9 mouse cellular contexts compared by ENCODE assay signal in genomic region chr12:16753110-16753509, GRCm38 (mm10). TPM values are rescaled to one million over a fixed set of nuclear protein-coding genes. Genes with fewer than 3 reads are reported as not detected.
A peak's percentile ranks its signal among the peaks of the same experiment; 100 is the strongest.
DNase-seq lines count a peak whose midpoint lies in the region; ATAC-seq lines count a peak whose summit lies in the region.
"Had no signal": no experiment of that assay in that cellular context is flagged by ENCODE, and none has a peak within 500 bp of the region (broad histone marks: within the 10 kb centered on the region; RNA-seq: fewer than 3 reads in every experiment).

No protein-coding gene starts in this region.

- 40% methylated on average over 8 of the region's 8 CpGs for WGBS in hindbrain, embryonic 10.5 days
- 40% methylated on average over 8 of the region's 8 CpGs for WGBS in hindbrain, embryonic 13.5 days
- WGBS in neural tube, embryonic 12.5 days, result 16% methylated on average over 8 of the region's 8 CpGs
- 13% methylated on average over 8 of the region's 8 CpGs for WGBS in neural tube, embryonic 15.5 days
- WGBS in liver, embryonic 12.5 days (ENCODE audit: insufficient replicate concordance), result 19% methylated on average over 8 of the region's 8 CpGs
- 25% methylated on average over 8 of the region's 8 CpGs for WGBS in stomach, embryonic 16.5 days

- ATAC-seq in hindbrain, embryonic 13.5 days (ENCODE audit: low FRiP score), result no peak
- ATAC-seq in neural tube, embryonic 12.5 days (ENCODE audit: low FRiP score, low read depth), result 0 out of 2 replicates have a peak, but pooled peaks have one; percentile 56
- ATAC-seq in neural tube, embryonic 15.5 days (ENCODE audit: low FRiP score), result no peak
- peak; percentile 58 for ATAC-seq in liver, embryonic 12.5 days
- ATAC-seq in stomach, embryonic 16.5 days (ENCODE audit: insufficient read depth, low FRiP score), result 0 out of 2 replicates have a peak, but pooled peaks have one; percentile 29

- no peak overlapping the region for H3K4me2 ChIP-seq in hindbrain, embryonic 13.5 days
- no peak overlapping the region for H3K4me2 ChIP-seq in neural tube, embryonic 12.5 days (replicated peaks)
- H3K4me2 ChIP-seq in neural tube, embryonic 15.5 days, result no peak overlapping the region
- H3K4me2 ChIP-seq in liver, embryonic 12.5 days, result no peak overlapping the region
- H3K4me2 ChIP-seq in stomach, embryonic 16.5 days (ENCODE audit: low read depth, low read length), result no peak overlapping the region
- H3K4me2 ChIP-seq: embryonic facial prominence, embryonic 15.5 days had no signal

- peak overlapping the region; percentile 77 for H3K27ac ChIP-seq in hindbrain, embryonic 10.5 days
- H3K27ac ChIP-seq in hindbrain, embryonic 13.5 days, result no peak overlapping the region
- H3K27ac ChIP-seq in neural tube, embryonic 12.5 days, result no peak overlapping the region
- no peak overlapping the region for H3K27ac ChIP-seq in neural tube, embryonic 15.5 days (replicated peaks)
- no peak overlapping the region for H3K27ac ChIP-seq in liver, embryonic 12.5 days
- H3K27ac ChIP-seq in stomach, embryonic 16.5 days (ENCODE audit: low read length), result no peak overlapping the region
- H3K27ac ChIP-seq: embryonic facial prominence, embryonic 15.5 days had no signal

- H3K4me1 ChIP-seq in hindbrain, embryonic 10.5 days (replicated peaks), result peaks cover 51% of the 10 kb centered on the region
- H3K4me1 ChIP-seq in hindbrain, embryonic 13.5 days (replicated peaks), result 0 out of 2 replicates have a peak, but pooled peaks cover 10% of the 10 kb centered on the region
- peaks cover 14% of the 10 kb centered on the region for H3K4me1 ChIP-seq in neural tube, embryonic 12.5 days
- H3K4me1 ChIP-seq in neural tube, embryonic 15.5 days, result peaks cover 13% of the 10 kb centered on the region
- no peaks in the 10 kb centered on the region for H3K4me1 ChIP-seq in liver, embryonic 12.5 days
- no peaks in the 10 kb centered on the region for H3K4me1 ChIP-seq in stomach, embryonic 16.5 days (ENCODE audit: control insufficient read depth, insufficient read depth, low read length)
- H3K4me1 ChIP-seq: embryonic facial prominence, embryonic 15.5 days had no signal

- no peak for DNase-seq in hindbrain, embryonic 10.5 days (ENCODE audit: low spot score)
- DNase-seq in adipocyte (ENCODE audit: low spot score), result no peak
- no peak for DNase-seq in cerebellum, postnatal 4 days (ENCODE audit: low spot score in 2 of 2)

- peaks cover 47% of the 10 kb centered on the region for H3K36me3 ChIP-seq in hindbrain, embryonic 10.5 days
- no peaks in the 10 kb centered on the region for H3K36me3 ChIP-seq in hindbrain, embryonic 13.5 days
- no peaks in the 10 kb centered on the region for H3K36me3 ChIP-seq in neural tube, embryonic 12.5 days
- H3K36me3 ChIP-seq in neural tube, embryonic 15.5 days, result no peaks in the 10 kb centered on the region
- no peaks in the 10 kb centered on the region for H3K36me3 ChIP-seq in liver, embryonic 12.5 days
- no peaks in the 10 kb centered on the region for H3K36me3 ChIP-seq in stomach, embryonic 16.5 days (ENCODE audit: control insufficient read depth, insufficient read depth, low read length)
- H3K36me3 ChIP-seq: embryonic facial prominence, embryonic 15.5 days had no signal

- no peaks in the 10 kb centered on the region for H3K9me3 ChIP-seq in hindbrain, embryonic 10.5 days
- H3K9me3 ChIP-seq in hindbrain, embryonic 13.5 days, result no peaks in the 10 kb centered on the region
- no peaks in the 10 kb centered on the region for H3K9me3 ChIP-seq in neural tube, embryonic 12.5 days
- no peaks in the 10 kb centered on the region for H3K9me3 ChIP-seq in neural tube, embryonic 15.5 days (replicated peaks)
- H3K9me3 ChIP-seq in liver, embryonic 12.5 days (replicated peaks), result no peaks in the 10 kb centered on the region
- no peaks in the 10 kb centered on the region for H3K9me3 ChIP-seq in stomach, embryonic 16.5 days (replicated peaks; ENCODE audit: control insufficient read depth, low read length)
- H3K9me3 ChIP-seq: embryonic facial prominence, embryonic 15.5 days had no signal

- no peaks in the 10 kb centered on the region for H3K27me3 ChIP-seq in hindbrain, embryonic 10.5 days (ENCODE audit: insufficient read depth, poor library complexity, severe bottlenecking)
- H3K27me3 ChIP-seq in hindbrain, embryonic 13.5 days, result no peaks in the 10 kb centered on the region
- no peaks in the 10 kb centered on the region for H3K27me3 ChIP-seq in neural tube, embryonic 12.5 days (replicated peaks)
- H3K27me3 ChIP-seq in neural tube, embryonic 15.5 days (replicated peaks), result no peaks in the 10 kb centered on the region
- H3K27me3 ChIP-seq in liver, embryonic 12.5 days (replicated peaks), result no peaks in the 10 kb centered on the region
- H3K27me3 ChIP-seq in stomach, embryonic 16.5 days (ENCODE audit: control insufficient read depth, insufficient read depth, low read length), result no peaks in the 10 kb centered on the region
- H3K27me3 ChIP-seq: embryonic facial prominence, embryonic 15.5 days had no signal

- H3K4me3 ChIP-seq in hindbrain, embryonic 10.5 days, result no peak overlapping the region
- no peak overlapping the region for H3K4me3 ChIP-seq in hindbrain, embryonic 13.5 days
- no peak overlapping the region for H3K4me3 ChIP-seq in neural tube, embryonic 12.5 days
- no peak overlapping the region for H3K4me3 ChIP-seq in neural tube, embryonic 15.5 days (replicated peaks)
- no peak overlapping the region for H3K4me3 ChIP-seq in liver, embryonic 12.5 days
- H3K4me3 ChIP-seq in stomach, embryonic 16.5 days (replicated peaks; ENCODE audit: low read length), result no peak overlapping the region
- H3K4me3 ChIP-seq: embryonic facial prominence, embryonic 15.5 days had no signal

- no peak overlapping the region for H3K9ac ChIP-seq in hindbrain, embryonic 13.5 days
- no peak overlapping the region for H3K9ac ChIP-seq in neural tube, embryonic 12.5 days
- H3K9ac ChIP-seq in neural tube, embryonic 15.5 days (replicated peaks), result no peak overlapping the region
- no peak overlapping the region for H3K9ac ChIP-seq in liver, embryonic 12.5 days
- no peak overlapping the region for H3K9ac ChIP-seq in stomach, embryonic 16.5 days (ENCODE audit: low read length)
- H3K9ac ChIP-seq: embryonic facial prominence, embryonic 15.5 days had no signal

RNA-seq across cellular contexts. Expression of gene Greb1, which starts 47.6 kb away (rescaled TPM):
- polyA plus RNA-seq in hindbrain, embryonic 10.5 days (2016; fragmentation: Nextera tagmentation; extraction: Ambion mirVana), result 19.0 and 28.1 TPM in 2 replicates
- 1.5 and 2.5 TPM in 2 replicates for polyA plus RNA-seq in hindbrain, embryonic 13.5 days (2015; fragmentation: Nextera tagmentation; extraction: Ambion mirVana)
- polyA plus RNA-seq in neural tube, embryonic 12.5 days (2016; fragmentation: Nextera tagmentation; extraction: Ambion mirVana), result 3.8 and 4.4 TPM in 2 replicates
- 0.67 and 1.9 TPM in 2 replicates for polyA plus RNA-seq in neural tube, embryonic 15.5 days (2015; fragmentation: Nextera tagmentation; extraction: Ambion mirVana)
- polyA plus RNA-seq in liver, embryonic 12.5 days (2016; fragmentation: Nextera tagmentation; extraction: Ambion mirVana), result 1.7 and 1.9 TPM in 2 replicates
- 0.80 and 1.0 TPM in 2 replicates for polyA plus RNA-seq in stomach, embryonic 16.5 days (2015; fragmentation: Nextera tagmentation; extraction: Ambion mirVana)

RNA-seq across cellular contexts. Expression of gene E2f6, which starts 57.7 kb away (rescaled TPM):
- polyA plus RNA-seq in hindbrain, embryonic 10.5 days (2016; fragmentation: Nextera tagmentation; extraction: Ambion mirVana), result 65.4 TPM in 2 replicates
- 35.5 and 37.5 TPM in 2 replicates for polyA plus RNA-seq in hindbrain, embryonic 13.5 days (2015; fragmentation: Nextera tagmentation; extraction: Ambion mirVana)
- polyA plus RNA-seq in neural tube, embryonic 12.5 days (2016; fragmentation: Nextera tagmentation; extraction: Ambion mirVana), result 57.8 and 60.6 TPM in 2 replicates
- 26.3 and 31.2 TPM in 2 replicates for polyA plus RNA-seq in neural tube, embryonic 15.5 days (2015; fragmentation: Nextera tagmentation; extraction: Ambion mirVana)
- 39.8 TPM in 2 replicates for polyA plus RNA-seq in liver, embryonic 12.5 days (2016; fragmentation: Nextera tagmentation; extraction: Ambion mirVana)
- 26.5 and 27.9 TPM in 2 replicates for polyA plus RNA-seq in stomach, embryonic 16.5 days (2015; fragmentation: Nextera tagmentation; extraction: Ambion mirVana)

Comparison
In these comparisons a context has a peak if more than half of its experiments do, and no peak if none do; other contexts are left out.
1. ATAC-seq: peak in neural tube, embryonic 12.5 days (single experiment), liver, embryonic 12.5 days (single experiment) and stomach, embryonic 16.5 days (single experiment); none in hindbrain, embryonic 13.5 days (single experiment) and neural tube, embryonic 15.5 days (single experiment).